Mouse (Mus musculus) heart, adult 2 months (tissue): Measurements from ENCODE around the gene Chrd.

Experiments used
- CTCF ChIP-seq: fragments of 200-600 bp; IDR thresholded peaks from 2 replicates; pipeline ENCODE4 v1.8.1; 2022; ENCODE audit warnings: antibody characterized with exemption, mild to moderate bottlenecking, moderate library complexity
- POLR2A ChIP-seq: fragments of 200-500 bp; IDR thresholded peaks from 2 replicates; pipeline ENCODE4 v1.6.1; 2011; ENCODE audit warnings: mild to moderate bottlenecking, low read depth, low read length, control low read depth; ENCODE audit not compliant: insufficient read depth

DNA sequence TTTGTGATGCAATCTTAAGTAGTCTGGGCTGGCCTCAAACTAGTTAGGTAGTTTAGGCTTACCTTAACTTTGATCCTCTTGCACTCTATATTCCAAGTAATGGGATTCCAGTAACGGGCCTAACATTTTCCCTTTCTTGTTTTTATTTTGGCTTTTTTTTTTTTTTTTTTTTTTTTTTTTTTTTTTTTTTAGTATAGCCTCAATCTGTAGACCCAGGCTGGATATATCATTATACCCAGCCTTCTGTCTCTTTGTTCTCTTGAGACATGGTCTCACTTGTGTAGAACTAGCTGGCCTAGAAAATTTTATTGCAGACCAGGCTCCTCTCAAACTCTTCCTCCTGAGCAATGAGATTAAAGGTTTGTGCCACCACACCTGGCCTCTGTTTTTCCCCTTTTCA, 41.3 kb upstream of the Chrd start:
- no peak for TF ChIP-seq CTCF
- no peak for TF ChIP-seq POLR2A
